Mouse (Mus musculus): ENCODE data around the gene Bok. TPM values are rescaled to one million over a fixed set of nuclear protein-coding genes. Genes with fewer than 3 reads are reported as not detected.
A peak's percentile ranks its signal among the peaks of the same experiment; 100 is the strongest.

Bok gene
- polyA plus RNA-seq, 1 experiment from 2014 or later: 77.6 TPM

GRCm38 (mm10) chr1:93686245-93686960 lies 943 bp downstream of the Bok start:
- DNase-seq (peak; percentile 89), ATAC-seq (ENCODE audit: low FRiP score, low TSS enrichment) (peak; percentile 85)
- WGBS: 1% methylated on average over 51 of the region's 51 CpGs
- H3K4me1 ChIP-seq (ENCODE audit: control insufficient read depth, insufficient read depth, low read length): 0 out of 2 replicates have a peak, but pooled peaks cover 8% of the 10 kb centered on the region
- peak overlapping the region; percentile 77 for H3K4me2 ChIP-seq (ENCODE audit: low read length)
- peaks cover 4% of the 10 kb centered on the region; the same call in 1 of the 2 replicates for H3K36me3 ChIP-seq (ENCODE audit: control insufficient read depth, insufficient read depth, low read length)
- peak overlapping the region; percentile 63 for H3K9ac ChIP-seq (replicated peaks; ENCODE audit: low read length)
- H3K9me3 ChIP-seq (ENCODE audit: control insufficient read depth, low read length): 0 out of 2 replicates have a peak, but pooled peaks cover 3% of the 10 kb centered on the region
- peak overlapping the region; percentile 74 for H3K27ac ChIP-seq (replicated peaks; ENCODE audit: low read depth, low read length)
- peak overlapping the region; percentile 58 for H3K4me3 ChIP-seq (replicated peaks; ENCODE audit: low read depth, low read length)
- H3K27me3 ChIP-seq (ENCODE audit: control insufficient read depth, insufficient read depth, low read length): no peaks in the 10 kb centered on the region

GRCm38 (mm10) chr1:93686961-93687320 lies 1.5 kb downstream of the Bok start:
- Histone ChIP-seq H3K9me3 (ENCODE audit: control insufficient read depth, low read length) (0 out of 2 replicates have a peak, but pooled peaks cover 3% of the 10 kb centered on the region), H3K4me3 (replicated peaks; ENCODE audit: low read depth, low read length) (peak overlapping the region; percentile 58), H3K4me1 (ENCODE audit: control insufficient read depth, insufficient read depth, low read length) (0 out of 2 replicates have a peak, but pooled peaks cover 8% of the 10 kb centered on the region), H3K36me3 (ENCODE audit: control insufficient read depth, insufficient read depth, low read length) (peaks cover 5% of the 10 kb centered on the region; the same call in 1 of the 2 replicates), H3K9ac (replicated peaks; ENCODE audit: low read length) (peak overlapping the region; percentile 63), H3K27ac (replicated peaks; ENCODE audit: low read depth, low read length) (peak overlapping the region; percentile 74; the same call in 1 of the 2 replicates), H3K27me3 (ENCODE audit: control insufficient read depth, insufficient read depth, low read length) (no peaks in the 10 kb centered on the region), H3K4me2 (ENCODE audit: low read length) (peak overlapping the region; percentile 77)
- ATAC-seq (ENCODE audit: low FRiP score, low TSS enrichment) (no peak), DNase-seq (peak; percentile 20)
- 34% methylated on average over 3 of the region's 3 CpGs for WGBS

DNA sequence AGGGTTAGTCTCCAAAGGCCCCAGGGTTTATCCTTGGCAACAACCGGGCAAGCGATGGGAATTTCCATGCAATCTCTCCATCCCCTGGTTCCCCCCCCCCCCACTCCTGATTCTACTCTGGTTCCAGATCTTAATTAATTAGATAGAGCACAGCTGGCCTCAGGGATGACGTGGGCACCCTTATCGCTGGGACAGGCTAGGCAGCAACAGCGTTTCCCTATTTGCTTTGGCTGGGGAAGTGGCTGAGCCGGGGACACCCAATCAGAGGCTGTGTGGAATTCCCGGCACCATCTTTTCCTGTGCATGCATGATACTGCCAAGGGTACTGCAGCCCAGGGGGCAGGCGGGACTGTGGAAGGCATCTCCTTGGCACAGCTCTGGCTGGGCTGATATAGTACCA lies 2.7 kb downstream of the Bok start:
- H3K27ac ChIP-seq (replicated peaks; ENCODE audit: low read depth, low read length): no peak overlapping the region
- H3K4me2 ChIP-seq (ENCODE audit: low read length): no peak overlapping the region
- no peak overlapping the region for H3K4me3 ChIP-seq (replicated peaks; ENCODE audit: low read depth, low read length)
- H3K27me3 ChIP-seq (ENCODE audit: control insufficient read depth, insufficient read depth, low read length): no peaks in the 10 kb centered on the region
- peaks cover 7% of the 10 kb centered on the region; the same call in 1 of the 2 replicates for H3K36me3 ChIP-seq (ENCODE audit: control insufficient read depth, insufficient read depth, low read length)
- H3K9me3 ChIP-seq (ENCODE audit: control insufficient read depth, low read length): no peaks in the 10 kb centered on the region
- ATAC-seq (ENCODE audit: low FRiP score, low TSS enrichment): no peak
- no peak overlapping the region for H3K9ac ChIP-seq (replicated peaks; ENCODE audit: low read length)
- DNase-seq: peak; percentile 21
- H3K4me1 ChIP-seq (ENCODE audit: control insufficient read depth, insufficient read depth, low read length): 0 out of 2 replicates have a peak, but pooled peaks cover 8% of the 10 kb centered on the region
- 67% methylated on average over 8 of the region's 8 CpGs for WGBS

- Histone ChIP-seq H3K9me3 (ENCODE audit: control insufficient read depth, low read length) (no peaks in the 10 kb centered on the region), H3K27me3 (ENCODE audit: control insufficient read depth, insufficient read depth, low read length) (no peaks in the 10 kb centered on the region), H3K4me3 (replicated peaks; ENCODE audit: low read depth, low read length) (no peak overlapping the region), H3K4me1 (ENCODE audit: control insufficient read depth, insufficient read depth, low read length) (0 out of 2 replicates have a peak, but pooled peaks cover 8% of the 10 kb centered on the region), H3K9ac (replicated peaks; ENCODE audit: low read length) (no peak overlapping the region), H3K27ac (replicated peaks; ENCODE audit: low read depth, low read length) (no peak overlapping the region), H3K4me2 (ENCODE audit: low read length) (no peak overlapping the region), H3K36me3 (ENCODE audit: control insufficient read depth, insufficient read depth, low read length) (peaks cover 11% of the 10 kb centered on the region; the same call in 1 of the 2 replicates)
- 80% methylated on average over 7 of the region's 7 CpGs for WGBS
- DNase-seq (no peak), ATAC-seq (ENCODE audit: low FRiP score, low TSS enrichment) (no peak)
Observed at GRCm38 (mm10) chr1:93689901-93690496, 4.5 kb downstream of the Bok start.

GRCm38 (mm10) chr1:93691106-93691505 lies 5.6 kb downstream of the Bok start:
- H3K4me3 ChIP-seq (replicated peaks; ENCODE audit: low read depth, low read length): no peak overlapping the region
- 0 out of 2 replicates have a peak, but pooled peaks cover 8% of the 10 kb centered on the region for H3K4me1 ChIP-seq (ENCODE audit: control insufficient read depth, insufficient read depth, low read length)
- no peak for DNase-seq
- no peak for ATAC-seq (ENCODE audit: low FRiP score, low TSS enrichment)
- peaks cover 19% of the 10 kb centered on the region for H3K36me3 ChIP-seq (ENCODE audit: control insufficient read depth, insufficient read depth, low read length)
- H3K9ac ChIP-seq (replicated peaks; ENCODE audit: low read length): no peak overlapping the region
- no peak overlapping the region for H3K4me2 ChIP-seq (ENCODE audit: low read length)
- no peaks in the 10 kb centered on the region for H3K9me3 ChIP-seq (ENCODE audit: control insufficient read depth, low read length)
- H3K27me3 ChIP-seq (ENCODE audit: control insufficient read depth, insufficient read depth, low read length): no peaks in the 10 kb centered on the region
- no peak overlapping the region for H3K27ac ChIP-seq (replicated peaks; ENCODE audit: low read depth, low read length)
- 94% methylated on average over 8 of the region's 8 CpGs for WGBS

DNA sequence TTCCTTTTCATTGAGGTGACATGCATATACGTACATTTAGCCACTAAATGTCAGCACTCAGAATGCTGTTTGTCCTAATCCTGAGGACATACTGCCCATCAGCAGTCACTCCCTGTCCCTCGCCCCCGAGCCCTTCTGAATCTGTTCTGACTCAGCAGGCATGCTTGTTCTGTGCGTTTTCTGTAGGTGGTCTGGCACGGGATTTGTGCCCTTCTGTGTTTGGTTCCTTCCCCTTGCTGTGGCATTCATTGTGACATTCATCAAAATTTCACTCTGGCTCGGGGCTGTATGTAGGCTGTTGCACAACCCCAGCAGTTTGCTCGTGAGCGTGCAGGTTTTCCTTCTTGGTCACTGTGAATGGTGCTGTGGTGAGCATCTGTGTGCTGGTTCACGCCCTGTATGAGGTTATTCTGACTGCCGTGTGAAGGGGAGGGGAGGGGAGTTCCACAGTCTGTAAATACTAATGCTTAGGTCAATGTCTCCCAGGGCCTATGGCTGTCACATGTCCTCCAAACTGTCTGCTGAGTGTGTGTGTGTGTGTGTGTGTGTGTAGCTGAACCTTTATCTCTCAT lies 6.4 kb downstream of the Bok start:
- H3K36me3 ChIP-seq (ENCODE audit: control insufficient read depth, insufficient read depth, low read length): peaks cover 19% of the 10 kb centered on the region
- H3K9me3 ChIP-seq (ENCODE audit: control insufficient read depth, low read length): no peaks in the 10 kb centered on the region
- no peak for DNase-seq
- WGBS: 77% methylated on average over 10 of the region's 10 CpGs
- no peak overlapping the region for H3K9ac ChIP-seq (replicated peaks; ENCODE audit: low read length)
- no peak overlapping the region for H3K4me2 ChIP-seq (ENCODE audit: low read length)
- no peak overlapping the region for H3K4me3 ChIP-seq (replicated peaks; ENCODE audit: low read depth, low read length)
- H3K4me1 ChIP-seq (ENCODE audit: control insufficient read depth, insufficient read depth, low read length): 0 out of 2 replicates have a peak, but pooled peaks cover 8% of the 10 kb centered on the region
- H3K27me3 ChIP-seq (ENCODE audit: control insufficient read depth, insufficient read depth, low read length): no peaks in the 10 kb centered on the region
- no peak overlapping the region for H3K27ac ChIP-seq (replicated peaks; ENCODE audit: low read depth, low read length)
- no peak for ATAC-seq (ENCODE audit: low FRiP score, low TSS enrichment)

DNA sequence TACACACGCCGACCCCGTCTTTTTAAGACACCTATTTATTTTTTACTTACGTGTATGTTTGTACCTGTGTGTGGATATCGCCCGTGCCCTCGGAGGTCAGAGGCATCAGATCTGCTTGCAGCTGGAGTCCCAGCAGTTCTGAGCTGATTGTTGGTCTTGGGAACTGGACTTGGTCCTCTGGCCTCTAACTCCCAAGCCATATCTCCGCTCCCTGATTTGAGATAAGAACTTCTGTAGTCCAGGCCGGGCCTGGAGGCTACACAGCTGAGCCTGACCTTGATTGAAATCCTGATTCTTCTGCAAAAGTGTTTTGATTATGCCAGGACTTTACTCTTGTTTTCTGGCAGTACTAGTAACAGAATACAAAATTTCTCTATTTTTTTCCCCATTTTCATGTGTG lies 7.3 kb downstream of the Bok start:
- no peaks in the 10 kb centered on the region for H3K27me3 ChIP-seq (ENCODE audit: control insufficient read depth, insufficient read depth, low read length)
- ATAC-seq (ENCODE audit: low FRiP score, low TSS enrichment) (no peak), DNase-seq (no peak)
- H3K4me3 ChIP-seq (replicated peaks; ENCODE audit: low read depth, low read length): no peak overlapping the region
- H3K27ac ChIP-seq (replicated peaks; ENCODE audit: low read depth, low read length): no peak overlapping the region
- H3K36me3 ChIP-seq (ENCODE audit: control insufficient read depth, insufficient read depth, low read length): peaks cover 22% of the 10 kb centered on the region
- no peaks in the 10 kb centered on the region for H3K9me3 ChIP-seq (ENCODE audit: control insufficient read depth, low read length)
- no peak overlapping the region for H3K9ac ChIP-seq (replicated peaks; ENCODE audit: low read length)
- no peak overlapping the region for H3K4me2 ChIP-seq (ENCODE audit: low read length)
- 0 out of 2 replicates have a peak, but pooled peaks cover 3% of the 10 kb centered on the region for H3K4me1 ChIP-seq (ENCODE audit: control insufficient read depth, insufficient read depth, low read length)
- 96% methylated on average over 9 of the region's 9 CpGs for WGBS

DNA sequence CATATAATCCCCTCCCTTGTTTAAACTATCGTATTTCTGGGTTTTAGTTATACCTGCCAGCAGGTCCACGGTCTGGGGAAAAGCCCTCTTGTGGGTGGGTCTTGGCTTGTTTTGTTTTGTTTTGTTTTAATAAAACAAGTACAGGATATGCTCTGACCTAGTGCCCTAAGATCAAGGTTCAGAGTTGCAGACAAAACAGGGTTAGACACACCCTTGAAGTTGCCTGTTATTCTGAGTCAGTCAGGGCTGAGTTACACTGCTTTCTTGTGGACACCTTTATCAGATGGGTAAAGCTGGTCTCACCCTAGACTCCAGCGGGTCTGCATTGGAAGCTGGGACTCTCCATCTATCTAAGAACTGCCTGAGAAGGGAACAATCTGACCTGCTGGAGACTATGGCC lies 8.0 kb downstream of the Bok start:
- Histone ChIP-seq H3K9me3 (ENCODE audit: control insufficient read depth, low read length) (no peaks in the 10 kb centered on the region), H3K4me1 (ENCODE audit: control insufficient read depth, insufficient read depth, low read length) (no peaks in the 10 kb centered on the region), H3K4me3 (replicated peaks; ENCODE audit: low read depth, low read length) (no peak overlapping the region), H3K4me2 (ENCODE audit: low read length) (no peak overlapping the region), H3K36me3 (ENCODE audit: control insufficient read depth, insufficient read depth, low read length) (peaks cover 22% of the 10 kb centered on the region), H3K9ac (replicated peaks; ENCODE audit: low read length) (no peak overlapping the region), H3K27ac (replicated peaks; ENCODE audit: low read depth, low read length) (no peak overlapping the region), H3K27me3 (ENCODE audit: control insufficient read depth, insufficient read depth, low read length) (no peaks in the 10 kb centered on the region)
- 96% methylated on average over 3 of the region's 3 CpGs for WGBS
- ATAC-seq (ENCODE audit: low FRiP score, low TSS enrichment): no peak
- DNase-seq: no peak
